Mouse (Mus musculus): Measurements from ENCODE around the gene Gm8220. TPM values are rescaled to one million over a fixed set of nuclear protein-coding genes. Genes with fewer than 3 reads are reported as not detected.
"Not testable (repeated sequence)": the region's sequence is repeated elsewhere in the genome, so short reads cannot be mapped to it uniquely, and the experiment has no call there.

Gene Gm8220
- total RNA-seq (2021) = not detected

DNA sequence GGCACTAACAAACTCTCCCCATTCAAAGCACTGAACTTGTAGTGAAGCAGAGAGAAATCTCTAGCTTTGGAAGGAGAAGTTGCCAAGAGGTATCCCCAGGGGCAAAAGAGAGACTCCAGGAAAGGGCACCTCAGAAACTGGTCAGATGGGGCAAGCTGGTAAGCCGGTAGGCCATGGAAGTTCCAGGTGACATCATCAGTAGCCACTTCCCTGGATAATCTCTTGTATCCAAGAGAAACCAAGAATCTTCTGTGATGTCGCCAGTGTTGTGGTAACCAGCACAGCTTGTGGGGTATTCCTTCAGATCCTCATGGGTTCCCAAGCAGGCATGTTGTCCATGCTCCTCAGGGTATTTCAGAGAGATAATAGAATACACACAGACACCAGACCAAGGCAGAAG, at the start of gene Gm8220:
TSS of gene Gm8220 (plus strand) at position 301 of the 400 bp plus-strand sequence.
- not testable (repeated sequence) for DNase-seq (ENCODE audit: extremely low spot score in 1 of 2, low spot score in 1 of 2)

DNA sequence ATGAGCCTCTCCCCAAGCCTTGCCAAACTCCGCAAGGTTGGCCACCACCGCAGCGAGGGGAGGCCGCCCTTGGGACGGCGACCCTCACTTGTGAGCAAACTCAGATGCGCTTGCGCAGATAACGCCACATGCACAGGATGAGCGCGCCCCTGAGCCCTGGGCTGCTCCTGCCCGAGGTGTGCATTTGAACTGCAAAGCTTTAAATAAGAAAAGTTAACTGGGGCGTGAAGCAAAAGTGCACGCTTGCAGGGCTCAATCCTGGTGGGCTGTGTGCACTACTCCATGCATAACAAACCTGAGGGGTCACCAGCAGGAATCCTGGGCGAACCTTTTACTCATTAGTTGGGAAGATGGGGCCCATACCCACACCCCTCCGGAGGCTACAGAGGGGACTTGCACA, 37.3 kb upstream of the Gm8220 start:
- DNase-seq (ENCODE audit: extremely low spot score in 1 of 2, low spot score in 1 of 2) = no peak

DNA sequence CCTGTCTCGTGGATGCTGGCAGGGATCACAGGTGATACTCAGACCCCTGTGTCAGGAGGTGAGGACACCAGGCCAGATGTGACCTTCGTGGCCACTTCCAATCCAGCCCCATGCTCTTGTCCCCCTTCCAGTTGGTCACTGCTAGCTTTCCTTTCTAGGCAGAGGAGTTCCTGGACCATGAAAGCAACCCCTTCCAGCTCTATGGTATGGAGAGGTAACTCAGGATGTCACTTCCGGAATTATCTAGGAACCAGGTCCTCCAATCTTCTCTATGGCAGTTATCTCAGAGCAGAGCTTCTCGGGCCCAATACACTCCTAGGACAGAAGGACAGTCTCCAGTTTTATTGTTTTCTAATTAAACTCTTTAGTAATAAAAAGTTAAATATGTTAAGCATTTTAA, 26.7 kb downstream of the Gm8220 start:
- DNase-seq (ENCODE audit: extremely low spot score in 1 of 2, low spot score in 1 of 2) = not testable (repeated sequence)

DNA sequence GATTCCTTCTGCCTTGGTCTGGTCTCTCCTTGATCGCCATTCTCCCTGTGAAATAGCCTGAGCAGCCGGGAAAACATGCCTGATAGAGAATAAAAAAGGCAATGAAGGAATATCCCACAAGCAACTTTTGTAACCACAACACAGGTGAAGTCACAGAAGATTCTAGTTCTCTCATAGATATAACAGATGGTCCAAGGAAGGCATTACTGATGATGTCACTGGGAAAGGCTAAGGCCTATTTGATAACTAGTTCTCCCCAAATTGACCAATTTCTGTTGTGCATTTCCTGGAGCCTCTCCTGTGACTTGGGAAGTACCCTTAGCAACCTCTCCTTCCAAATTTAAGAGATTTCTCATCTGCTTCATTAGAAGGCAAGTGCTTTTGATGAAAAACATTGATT, 53.1 kb downstream of the Gm8220 start, which contains the start of gene Gm5930:
TSS of gene Gm5930 (minus strand) at position 101 of the 400 bp plus-strand sequence.
- not testable (repeated sequence) for DNase-seq (ENCODE audit: extremely low spot score in 1 of 2, low spot score in 1 of 2)

Other genes starting within 250 kb of the Gm8220 start
- gene Ear2, start 182.9 kb upstream of the Gm8220 start, total RNA-seq (2021) = not detected
- not detected for gene Gm3327, start 161.7 kb upstream of the Gm8220 start, total RNA-seq (2021)
- not detected for gene Gm8212, start 87.9 kb upstream of the Gm8220 start, total RNA-seq (2021)
- not detected for gene 4930503E14Rik, start 72.3 kb upstream of the Gm8220 start, total RNA-seq (2021)
- not detected for gene Gm5930, start 53.0 kb downstream of the Gm8220 start, total RNA-seq (2021)
- gene Gm8229, start 79.8 kb downstream of the Gm8220 start, total RNA-seq (2021) = not detected
- not detected for gene Gm3371, start 125.1 kb downstream of the Gm8220 start, total RNA-seq (2021)
- not detected for gene Gm8232, start 148.1 kb downstream of the Gm8220 start, total RNA-seq (2021)
- not detected for gene BC061237, start 206.9 kb downstream of the Gm8220 start, total RNA-seq (2021)
- not detected for gene Gm17093, start 232.7 kb downstream of the Gm8220 start, total RNA-seq (2021)

Measured in layer of hippocampus, postnatal 25 days (tissue).